Mouse (Mus musculus) heart, adult 2 months (tissue): ENCODE results near the gene Shbg. TPM values are rescaled to one million over a fixed set of nuclear protein-coding genes. Genes with fewer than 3 reads are reported as not detected.
A peak's percentile ranks its signal among the peaks of the same experiment; 100 is the strongest.

Source experiments
- DNase-seq, 2 experiments: peaks; one replicate each; pipeline ENCODE4 v3.0.0; 2021
- H3K27ac ChIP-seq: fragments of 200-600 bp; 2 replicates; pipeline ENCODE4 v1.8.1; 2022
- H3K27me3 ChIP-seq: fragments of 200-500 bp; 2 replicates; pipeline ENCODE4 v1.6.1; 2012; ENCODE audit warnings: mild to moderate bottlenecking, low read length, inconsistent platforms, mixed read lengths; ENCODE audit not compliant: control insufficient read depth, insufficient read depth
- H3K36me3 ChIP-seq: fragments of 200-500 bp; 2 replicates; pipeline ENCODE4 v1.6.1; 2012; ENCODE audit warnings: low read length, inconsistent platforms; ENCODE audit not compliant: control insufficient read depth, insufficient read depth
- H3K4me1 ChIP-seq: fragments of 200-500 bp; 2 replicates; pipeline ENCODE4 v1.6.1; 2011; ENCODE audit warnings: low read length; ENCODE audit not compliant: control insufficient read depth, insufficient read depth
- H3K4me3 ChIP-seq: fragments of 200-600 bp; 2 replicates; pipeline ENCODE4 v1.8.1; 2022
- H3K79me2 ChIP-seq: fragments of 200-500 bp; replicated peaks from 2 replicates; pipeline ENCODE4 v1.6.1; 2012; ENCODE audit warnings: mild to moderate bottlenecking, inconsistent platforms, low read length, moderate library complexity, mixed read lengths; ENCODE audit not compliant: control insufficient read depth, insufficient read depth
- H3K9ac ChIP-seq: fragments of 200-500 bp; 2 replicates; pipeline ENCODE4 v1.6.1; 2012; ENCODE audit warnings: low read depth, mild to moderate bottlenecking, control low read depth, inconsistent platforms, low read length, mixed read lengths
- CTCF ChIP-seq: fragments of 200-600 bp; IDR thresholded peaks from 2 replicates; pipeline ENCODE4 v1.8.1; 2022; ENCODE audit warnings: antibody characterized with exemption, mild to moderate bottlenecking, moderate library complexity
- EP300 ChIP-seq: fragments of 200-500 bp; IDR thresholded peaks from 2 replicates; pipeline ENCODE4 v1.6.1; 2011; ENCODE audit warnings: low read depth, low read length, control low read depth; ENCODE audit not compliant: insufficient read depth
- POLR2A ChIP-seq: fragments of 200-500 bp; IDR thresholded peaks from 2 replicates; pipeline ENCODE4 v1.6.1; 2011; ENCODE audit warnings: mild to moderate bottlenecking, low read depth, low read length, control low read depth; ENCODE audit not compliant: insufficient read depth
- WGBS: fragments of 180-500 bp; shearing (Covaris S2); methylation state at CpG from one replicate; pipeline ENCODE4 v1.1.7; 2018; 5-methylcytosine and 5-hydroxymethylcytosine counted together
- intact Hi-C: fragments of 180-260 bp; cut with DNase I; formaldehyde crosslinking; loops from one replicate; pipeline ENCODE4 v1.15.1; 2025
- polyA plus RNA-seq: library from polyadenylated mRNA; depleted of rRNA; stranded (reverse); fragments of >200 nt; gene quantifications from 2 replicates; pipeline ENCODE4 v1.2.3, GENCODE M21; 2012
- total RNA-seq, 2 experiments: library from RNA; stranded (reverse); gene quantifications; 2 replicates each; pipeline ENCODE4 v1.2.3; 2021

Gene Shbg
- total and polyA plus RNA-seq, 3 experiments: not detected

GRCm38 (mm10) chr11:69610899-69611298 is 6.8 kb downstream of the Shbg start:
- no peaks in the 10 kb centered on the region for H3K27me3 ChIP-seq
- 48% methylated on average over 4 of the region's 4 CpGs for WGBS
- intact Hi-C loops: no loop called here
- no peak for DNase-seq
- H3K79me2 ChIP-seq: no peaks in the 10 kb centered on the region
- H3K36me3 ChIP-seq: no peaks in the 10 kb centered on the region
- H3K4me3 ChIP-seq: no peak overlapping the region
- no peak overlapping the region for H3K9ac ChIP-seq
- H3K4me1 ChIP-seq: peaks cover 1% of the 10 kb centered on the region; the same call in 1 of the 2 replicates
- H3K27ac ChIP-seq: no peak overlapping the region
- TF ChIP-seq EP300 (no peak), CTCF (no peak), POLR2A (no peak)

GRCm38 (mm10) chr11:69609416-69609815 is 8.3 kb downstream of the Shbg start:
- WGBS: 66% methylated on average over 7 of the region's 7 CpGs
- Histone ChIP-seq H3K9ac (no peak overlapping the region), H3K27ac (no peak overlapping the region), H3K27me3 (no peaks in the 10 kb centered on the region), H3K4me1 (peaks cover 2% of the 10 kb centered on the region), H3K36me3 (no peaks in the 10 kb centered on the region), H3K4me3 (no peak overlapping the region), H3K79me2 (no peaks in the 10 kb centered on the region)
- no peak for TF ChIP-seq CTCF
- no peak for TF ChIP-seq EP300
- TF ChIP-seq POLR2A: no peak
- intact Hi-C loops: no loop called here
- no peak for DNase-seq

GRCm38 (mm10) chr11:69608525-69608924 is 9.2 kb downstream of the Shbg start:
- Histone ChIP-seq H3K36me3 (no peaks in the 10 kb centered on the region), H3K4me1 (peaks cover 6% of the 10 kb centered on the region), H3K27me3 (no peaks in the 10 kb centered on the region), H3K79me2 (no peaks in the 10 kb centered on the region), H3K27ac (no peak overlapping the region), H3K9ac (no peak overlapping the region), H3K4me3 (no peak overlapping the region)
- intact Hi-C loops: no loop called here
- 91% methylated on average over 1 of the region's 3 CpGs for WGBS
- TF ChIP-seq EP300 (no peak), POLR2A (no peak), CTCF (no peak)
- no peak for DNase-seq

GRCm38 (mm10) chr11:69606832-69607231 is 10.9 kb downstream of the Shbg start:
- 70% methylated on average over 2 of the region's 2 CpGs for WGBS
- H3K9ac ChIP-seq: no peak overlapping the region
- no peaks in the 10 kb centered on the region for H3K27me3 ChIP-seq
- no peak overlapping the region for H3K4me3 ChIP-seq
- intact Hi-C loops: no loop called here
- DNase-seq: no peak
- H3K4me1 ChIP-seq: peaks cover 8% of the 10 kb centered on the region
- H3K79me2 ChIP-seq: no peaks in the 10 kb centered on the region
- TF ChIP-seq POLR2A (no peak), EP300 (no peak), CTCF (no peak)
- no peaks in the 10 kb centered on the region for H3K36me3 ChIP-seq
- no peak overlapping the region for H3K27ac ChIP-seq

GRCm38 (mm10) chr11:69606491-69606795 is 11.3 kb downstream of the Shbg start:
- Histone ChIP-seq H3K27me3 (no peaks in the 10 kb centered on the region), H3K27ac (no peak overlapping the region; the same call in 1 of the 2 replicates)

DNA sequence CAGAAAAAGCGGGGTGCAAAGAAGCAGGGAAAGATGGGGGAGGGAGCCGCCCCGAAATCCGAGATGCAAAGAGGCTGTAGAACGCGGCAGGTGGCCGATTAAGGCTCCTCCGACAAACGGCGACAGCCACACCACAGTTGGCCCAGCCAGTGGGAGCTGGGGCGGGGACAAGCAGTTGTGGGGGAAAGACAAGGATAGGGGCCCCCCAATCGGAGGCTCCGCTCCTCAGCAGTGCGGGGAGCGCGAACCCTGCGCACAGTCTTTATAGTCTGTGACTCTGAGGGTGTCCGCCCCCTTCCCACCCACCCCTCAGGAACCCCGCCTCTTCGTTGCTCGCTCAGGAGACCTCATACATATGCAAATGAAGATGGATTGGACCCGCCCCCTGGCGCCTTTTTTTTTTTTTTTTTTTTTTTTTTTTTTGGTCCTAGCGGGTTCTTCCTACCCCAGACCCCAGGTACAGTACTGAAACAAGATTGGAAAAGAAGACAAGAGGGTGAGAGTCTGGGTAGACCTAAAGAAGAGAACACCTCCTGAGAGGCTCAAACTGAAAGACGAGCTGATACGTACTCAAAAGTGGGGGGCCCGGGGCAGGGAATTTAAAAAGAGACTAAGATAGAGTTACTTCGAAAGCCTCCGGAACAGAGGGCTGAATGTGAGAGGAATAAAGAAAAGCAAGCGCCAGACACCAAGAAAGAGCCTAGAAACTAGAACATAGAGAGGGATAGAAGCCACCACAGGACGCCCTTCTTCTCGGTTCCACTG is 11.8 kb downstream of the Shbg start, which contains the start of gene Atp1b2:
TSS of gene Atp1b2 (minus strand) at position 217 of the 765 bp plus-strand sequence.
- peak; percentile 76 for DNase-seq
- intact Hi-C loops: no loop called here
- no peak for TF ChIP-seq CTCF
- peak; percentile 89 for TF ChIP-seq POLR2A
- WGBS: 4% methylated on average over 32 of the region's 32 CpGs
- H3K9ac ChIP-seq: peak within 1 kb of the TSS; percentile 71
- peak within 1 kb of the TSS; percentile 67 for H3K27ac ChIP-seq
- H3K4me1 ChIP-seq: peaks cover 8% of the 10 kb centered on the region
- no peaks in the 10 kb centered on the region for H3K27me3 ChIP-seq
- peak within 1 kb of the TSS; percentile 57 for H3K4me3 ChIP-seq
- H3K79me2 ChIP-seq: no peaks in the 10 kb centered on the region
- no peaks in the 10 kb centered on the region for H3K36me3 ChIP-seq

More at GRCm38 (mm10) chr11:69606491-69606795, 11.3 kb downstream of the Shbg start:
- no peak for TF ChIP-seq EP300
- no peak for TF ChIP-seq POLR2A
- Histone ChIP-seq H3K79me2 (no peaks in the 10 kb centered on the region), H3K9ac (no peak overlapping the region), H3K36me3 (no peaks in the 10 kb centered on the region), H3K4me1 (peaks cover 8% of the 10 kb centered on the region), H3K4me3 (peak overlapping the region; percentile 57; the same call in 1 of the 2 replicates)
- DNase-seq: no peak
- WGBS: 83% methylated on average over 2 of the region's 2 CpGs
- intact Hi-C loops: no loop called here
